8 mouse cellular contexts compared by ENCODE assay signal in the genomic region with DNA sequence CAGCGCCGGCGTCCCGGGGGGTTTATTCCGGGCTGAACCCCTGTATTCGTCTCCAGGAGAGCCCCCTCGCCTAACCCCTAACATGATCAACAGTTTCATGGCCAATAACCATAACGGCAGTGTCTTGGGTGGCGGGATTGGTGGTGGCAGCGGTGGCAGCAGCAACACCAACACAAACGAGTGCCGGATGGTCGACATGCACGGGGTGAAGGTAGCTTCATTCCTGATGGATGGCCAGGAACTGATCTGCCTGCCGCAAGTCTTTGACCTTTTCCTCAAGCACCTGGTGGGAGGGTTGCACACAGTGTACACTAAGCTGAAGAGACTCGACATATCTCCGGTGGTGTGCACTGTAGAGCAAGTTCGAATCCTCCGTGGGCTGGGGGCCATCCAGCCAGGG. TPM values are rescaled to one million over a fixed set of nuclear protein-coding genes. Genes with fewer than 3 reads are reported as not detected.
DNase-seq lines count a peak whose midpoint lies in the region; ATAC-seq lines count a peak whose summit lies in the region.

No protein-coding gene starts in this region.

- H3K9me3 ChIP-seq in neural tube, embryonic 11.5 days (ENCODE audit: control insufficient read depth, low read length): no peaks in the 10 kb centered on the region
- no peaks in the 10 kb centered on the region for H3K9me3 ChIP-seq in hindbrain, embryonic 13.5 days
- H3K9me3 ChIP-seq in midbrain, embryonic 13.5 days: no peaks in the 10 kb centered on the region

- H3K9ac ChIP-seq in neural tube, embryonic 11.5 days (ENCODE audit: low read length): no peak overlapping the region
- H3K9ac ChIP-seq in hindbrain, embryonic 13.5 days: peak overlapping the region; percentile 67
- peak overlapping the region; percentile 54 for H3K9ac ChIP-seq in midbrain, embryonic 13.5 days (replicated peaks)

- H3K4me3 ChIP-seq in neural tube, embryonic 11.5 days (ENCODE audit: low read depth, low read length): peak overlapping the region; percentile 40
- H3K4me3 ChIP-seq in hindbrain, embryonic 13.5 days: peak overlapping the region; percentile 53
- H3K4me3 ChIP-seq in midbrain, embryonic 13.5 days (replicated peaks): peak overlapping the region; percentile 52

- WGBS in neural tube, embryonic 11.5 days: 11% methylated on average over 19 of the region's 19 CpGs
- WGBS in hindbrain, embryonic 13.5 days: 22% methylated on average over 19 of the region's 19 CpGs
- 20% methylated on average over 19 of the region's 19 CpGs for WGBS in midbrain, embryonic 13.5 days

- H3K27me3 ChIP-seq in neural tube, embryonic 11.5 days (ENCODE audit: control insufficient read depth, insufficient read depth, low read length): no peaks in the 10 kb centered on the region
- H3K27me3 ChIP-seq in hindbrain, embryonic 13.5 days: no peaks in the 10 kb centered on the region
- H3K27me3 ChIP-seq in midbrain, embryonic 13.5 days: no peaks in the 10 kb centered on the region

- intact Hi-C loops in gastrocnemius, postnatal 14 days (cut with DNase I; ENCODE audit: low total_unique reads): no loop called here

- 0 out of 2 replicates have a peak, but pooled peaks have one; percentile 20 for ATAC-seq in neural tube, embryonic 11.5 days (ENCODE audit: insufficient read depth, low FRiP score, low TSS enrichment)
- peak; percentile 44 for ATAC-seq in hindbrain, embryonic 13.5 days (ENCODE audit: low FRiP score)
- peak; percentile 60 for ATAC-seq in midbrain, embryonic 13.5 days

- no peaks in the 10 kb centered on the region for H3K36me3 ChIP-seq in neural tube, embryonic 11.5 days (ENCODE audit: control insufficient read depth, insufficient read depth, low read length)
- no peaks in the 10 kb centered on the region for H3K36me3 ChIP-seq in hindbrain, embryonic 13.5 days
- no peaks in the 10 kb centered on the region for H3K36me3 ChIP-seq in midbrain, embryonic 13.5 days

- H3K4me1 ChIP-seq in neural tube, embryonic 11.5 days (ENCODE audit: control insufficient read depth, insufficient read depth, low read length): no peaks in the 10 kb centered on the region
- H3K4me1 ChIP-seq in hindbrain, embryonic 13.5 days (replicated peaks): peaks cover 5% of the 10 kb centered on the region; the same call in 1 of the 2 replicates
- no peaks in the 10 kb centered on the region for H3K4me1 ChIP-seq in midbrain, embryonic 13.5 days (replicated peaks)

- H3K27ac ChIP-seq in neural tube, embryonic 11.5 days (ENCODE audit: low read depth, low read length): no peak overlapping the region
- H3K27ac ChIP-seq in hindbrain, embryonic 13.5 days: peak overlapping the region; percentile 60
- no peak overlapping the region for H3K27ac ChIP-seq in midbrain, embryonic 13.5 days

- peak; percentile 1 for DNase-seq in adrenal gland, postnatal 10 days
- no peak for DNase-seq in adrenal gland, postnatal 14 days
- DNase-seq in neural tube, embryonic 11.5 days (ENCODE audit: low spot score): no peak
- DNase-seq in neural tube, embryonic 10.5 days (ENCODE audit: extremely low spot score, low spot score): no peak
- no peak for DNase-seq in right cerebral cortex, postnatal 25 days
- DNase-seq in gastrocnemius, postnatal 14 days: no peak

- peak overlapping the region; percentile 56 for H3K4me2 ChIP-seq in neural tube, embryonic 11.5 days (ENCODE audit: low read depth)
- H3K4me2 ChIP-seq in hindbrain, embryonic 13.5 days: peak overlapping the region; percentile 65
- peak overlapping the region; percentile 67 for H3K4me2 ChIP-seq in midbrain, embryonic 13.5 days (replicated peaks)

RNA-seq across cellular contexts. Expression of gene Dach2, which starts 1.2 kb away (rescaled TPM):
- total RNA-seq in adrenal gland, postnatal 10 days (2021): 1 to 10 TPM in 1 of 2 experiments, under 1 TPM in 1; 0.81 to 1.5 TPM
- 0.89 and 1.1 TPM in 2 replicates for total RNA-seq in adrenal gland, postnatal 14 days (2021)
- 10.4 and 10.6 TPM in 2 replicates for polyA plus RNA-seq in neural tube, embryonic 11.5 days (2014; fragmentation: Nextera tagmentation; extraction: Ambion mirVana)
- 13.3 and 14.4 TPM in 2 replicates for polyA plus RNA-seq in hindbrain, embryonic 13.5 days (2015; fragmentation: Nextera tagmentation; extraction: Ambion mirVana)
- 8.0 and 9.6 TPM in 2 replicates for polyA plus RNA-seq in midbrain, embryonic 13.5 days (2015; fragmentation: Nextera tagmentation; extraction: Ambion mirVana)
- total RNA-seq in gastrocnemius, postnatal 14 days (2021): under 1 TPM; 0.18 to 0.21 TPM
